Mouse (Mus musculus): ENCODE measurements around the gene Bptf.
"Not testable (repeated sequence)": the region's sequence is repeated elsewhere in the genome, so short reads cannot be mapped to it uniquely, and the experiment has no call there.

The Bptf gene

GRCm38 (mm10) chr11:107046766-107047620 lies 84.9 kb downstream of the Bptf start:
- no peak for DNase-seq (ENCODE audit: low spot score)

- no peak for DNase-seq (ENCODE audit: low spot score)
These were observed 86.4 kb downstream of the Bptf start for GRCm38 (mm10) chr11:107045546-107045945.

- DNase-seq (ENCODE audit: low spot score) = no peak
These were observed 87.6 kb downstream of the Bptf start for GRCm38 (mm10) chr11:107044321-107044720.

- no peak for DNase-seq (ENCODE audit: low spot score)
These were observed 88.6 kb downstream of the Bptf start for GRCm38 (mm10) chr11:107043361-107043760.

GRCm38 (mm10) chr11:107041396-107041795 lies 90.5 kb downstream of the Bptf start:
- no peak for DNase-seq (ENCODE audit: low spot score)

GRCm38 (mm10) chr11:107039417-107039816 lies 92.5 kb downstream of the Bptf start:
- no peak for DNase-seq (ENCODE audit: low spot score)

GRCm38 (mm10) chr11:107034085-107034810 lies 97.7 kb downstream of the Bptf start:
- DNase-seq (ENCODE audit: low spot score) = no peak

- DNase-seq (ENCODE audit: low spot score) = no peak
These were observed 100.3 kb downstream of the Bptf start for GRCm38 (mm10) chr11:107031635-107032034.

- no peak for DNase-seq (ENCODE audit: low spot score)
These were observed 102.4 kb downstream of the Bptf start for GRCm38 (mm10) chr11:107029536-107029935.

GRCm38 (mm10) chr11:107028754-107029153 lies 103.2 kb downstream of the Bptf start:
- DNase-seq (ENCODE audit: low spot score) = no peak

GRCm38 (mm10) chr11:107028275-107028618 lies 103.7 kb downstream of the Bptf start:
- DNase-seq (ENCODE audit: low spot score) = no peak

GRCm38 (mm10) chr11:107027431-107028274 lies 104.3 kb downstream of the Bptf start:
- DNase-seq (ENCODE audit: low spot score) = peak; percentile 66

GRCm38 (mm10) chr11:107026554-107027430 lies 105.1 kb downstream of the Bptf start:
- no peak for DNase-seq (ENCODE audit: low spot score)

GRCm38 (mm10) chr11:107025411-107026321 lies 106.3 kb downstream of the Bptf start, which contains the start of gene 1810010H24Rik:
1810010H24Rik (plus strand) TSS chr11:107025681.
- DNase-seq (ENCODE audit: low spot score) = no peak

GRCm38 (mm10) chr11:107024406-107024805 lies 107.5 kb downstream of the Bptf start:
- no peak for DNase-seq (ENCODE audit: low spot score)

- no peak for DNase-seq (ENCODE audit: low spot score)
These were observed 109.8 kb downstream of the Bptf start for GRCm38 (mm10) chr11:107022050-107022683.

GRCm38 (mm10) chr11:107019722-107020121 lies 112.2 kb downstream of the Bptf start:
- not testable (repeated sequence) for DNase-seq (ENCODE audit: low spot score)

- no peak for DNase-seq (ENCODE audit: low spot score)
These were observed 112.6 kb downstream of the Bptf start for GRCm38 (mm10) chr11:107019318-107019717.

GRCm38 (mm10) chr11:107018606-107019005 lies 113.3 kb downstream of the Bptf start:
- no peak for DNase-seq (ENCODE audit: low spot score)

Data from ovary, postnatal 10 days (tissue).